Mouse (Mus musculus) small intestine, adult 2 months (tissue): Measurements from ENCODE around the gene Chst8. TPM values are rescaled to one million over a fixed set of nuclear protein-coding genes. Genes with fewer than 3 reads are reported as not detected.

Experiments
- H3K27ac ChIP-seq: fragments of 200-500 bp; 2 replicates; pipeline ENCODE4 v1.5.1; 2012; ENCODE audit warnings: low read depth, low read length, control low read depth, inconsistent platforms; ENCODE audit not compliant: insufficient read depth
- H3K27me3 ChIP-seq: fragments of 200-500 bp; 2 replicates; pipeline ENCODE4 v1.6.1; 2012; ENCODE audit warnings: mild to moderate bottlenecking, moderate library complexity, low read length, inconsistent platforms; ENCODE audit not compliant: control insufficient read depth, insufficient read depth
- H3K36me3 ChIP-seq: fragments of 200-500 bp; 2 replicates; pipeline ENCODE4 v1.6.1; 2012; ENCODE audit warnings: mild to moderate bottlenecking, low read length, control low read depth, inconsistent platforms; ENCODE audit not compliant: control insufficient read depth, insufficient read depth
- H3K4me1 ChIP-seq: fragments of 200-500 bp; 2 replicates; pipeline ENCODE4 v1.6.1; 2012; ENCODE audit warnings: low read length, inconsistent platforms, mixed read lengths; ENCODE audit not compliant: control insufficient read depth, insufficient read depth, insufficient read length
- H3K4me3 ChIP-seq: fragments of 200-500 bp; 2 replicates; pipeline ENCODE4 v1.5.1; 2012; ENCODE audit warnings: low read depth, mild to moderate bottlenecking, control low read depth, inconsistent platforms, low read length, moderate library complexity
- CTCF ChIP-seq: fragments of 200-500 bp; IDR thresholded peaks from 2 replicates; pipeline ENCODE4 v1.5.1; 2012; ENCODE audit warnings: low read depth, mild to moderate bottlenecking, control low read depth, inconsistent platforms, low read length, moderate library complexity, mixed read lengths; ENCODE audit not compliant: insufficient replicate concordance, insufficient read length; ENCODE audit errors: extremely low read depth
- POLR2A ChIP-seq: fragments of 200-500 bp; IDR thresholded peaks from 2 replicates; pipeline ENCODE4 v1.6.1; 2012; ENCODE audit warnings: low read depth, mild to moderate bottlenecking, control low read depth, inconsistent platforms, low read length, moderate library complexity
- WGBS: fragments of 180-500 bp; shearing (Covaris S2); methylation state at CpG from one replicate; pipeline ENCODE4 v1.1.7; 2018; 5-methylcytosine and 5-hydroxymethylcytosine counted together
- polyA plus RNA-seq: library from polyadenylated mRNA; depleted of rRNA; stranded (reverse); fragments of >200 nt; gene quantifications from 2 replicates; pipeline ENCODE4 v1.2.3, GENCODE M21; 2012

Chst8 gene
- polyA plus RNA-seq, 1 experiment: 3.2 TPM

GRCm38 (mm10) chr7:34784469-34784868, 28.0 kb downstream of the Chst8 start:
- H3K27ac ChIP-seq: no peak overlapping the region
- no peaks in the 10 kb centered on the region for H3K36me3 ChIP-seq
- WGBS: 53% methylated on average over 9 of the region's 9 CpGs
- no peak overlapping the region for H3K4me3 ChIP-seq
- TF ChIP-seq POLR2A: no peak
- TF ChIP-seq CTCF: no peak
- H3K4me1 ChIP-seq: no peaks in the 10 kb centered on the region
- no peaks in the 10 kb centered on the region for H3K27me3 ChIP-seq

- H3K27me3 ChIP-seq: no peaks in the 10 kb centered on the region
- H3K27ac ChIP-seq: no peak overlapping the region
- H3K4me3 ChIP-seq: no peak overlapping the region
- H3K4me1 ChIP-seq: no peaks in the 10 kb centered on the region
- no peaks in the 10 kb centered on the region for H3K36me3 ChIP-seq
- peak; percentile 14; the same call in 1 of the 2 replicates for TF ChIP-seq CTCF
- TF ChIP-seq POLR2A: no peak
These were observed 30.5 kb downstream of the Chst8 start for GRCm38 (mm10) chr7:34781988-34782387.

- no peaks in the 10 kb centered on the region for H3K27me3 ChIP-seq
- TF ChIP-seq POLR2A: no peak
- TF ChIP-seq CTCF: peak; percentile 19; the same call in 1 of the 2 replicates
- H3K4me3 ChIP-seq: no peak overlapping the region
- H3K27ac ChIP-seq: no peak overlapping the region
- H3K4me1 ChIP-seq: no peaks in the 10 kb centered on the region
- no peaks in the 10 kb centered on the region for H3K36me3 ChIP-seq
- WGBS: 97% methylated on average over 2 of the region's 2 CpGs
These were observed 31.3 kb downstream of the Chst8 start for GRCm38 (mm10) chr7:34781217-34781616.

- Histone ChIP-seq H3K27me3 (no peaks in the 10 kb centered on the region), H3K4me1 (no peaks in the 10 kb centered on the region), H3K4me3 (no peak overlapping the region), H3K36me3 (no peaks in the 10 kb centered on the region), H3K27ac (no peak overlapping the region)
- WGBS: 64% methylated on average over 9 of the region's 9 CpGs
- TF ChIP-seq POLR2A (no peak), CTCF (no peak)
These were observed 34.1 kb downstream of the Chst8 start for GRCm38 (mm10) chr7:34778426-34778825.

GRCm38 (mm10) chr7:34775659-34776058, 36.9 kb downstream of the Chst8 start:
- Histone ChIP-seq H3K36me3 (no peaks in the 10 kb centered on the region), H3K27me3 (no peaks in the 10 kb centered on the region), H3K4me3 (no peak overlapping the region), H3K27ac (no peak overlapping the region), H3K4me1 (no peaks in the 10 kb centered on the region)
- TF ChIP-seq CTCF: no peak
- TF ChIP-seq POLR2A: no peak
- 86% methylated on average over 12 of the region's 12 CpGs for WGBS

GRCm38 (mm10) chr7:34774947-34775346, 37.6 kb downstream of the Chst8 start:
- Histone ChIP-seq H3K36me3 (no peaks in the 10 kb centered on the region), H3K27me3 (no peaks in the 10 kb centered on the region), H3K27ac (no peak overlapping the region), H3K4me1 (no peaks in the 10 kb centered on the region), H3K4me3 (no peak overlapping the region)
- WGBS: 63% methylated on average over 4 of the region's 4 CpGs
- TF ChIP-seq CTCF (no peak), POLR2A (no peak)

GRCm38 (mm10) chr7:34774020-34774419, 38.5 kb downstream of the Chst8 start:
- no peak for TF ChIP-seq POLR2A
- TF ChIP-seq CTCF: no peak
- H3K4me3 ChIP-seq: no peak overlapping the region
- 45% methylated on average over 13 of the region's 13 CpGs for WGBS

GRCm38 (mm10) chr7:34773309-34773708, 39.2 kb downstream of the Chst8 start:
- TF ChIP-seq POLR2A (no peak), CTCF (no peak)
- 77% methylated on average over 5 of the region's 5 CpGs for WGBS

More at GRCm38 (mm10) chr7:34774020-34774419, 38.5 kb downstream of the Chst8 start:
- H3K27ac ChIP-seq: no peak overlapping the region
- no peaks in the 10 kb centered on the region for H3K36me3 ChIP-seq
- H3K27me3 ChIP-seq: no peaks in the 10 kb centered on the region
- H3K4me1 ChIP-seq: no peaks in the 10 kb centered on the region

More at GRCm38 (mm10) chr7:34773309-34773708, 39.2 kb downstream of the Chst8 start:
- Histone ChIP-seq H3K4me1 (no peaks in the 10 kb centered on the region), H3K36me3 (no peaks in the 10 kb centered on the region), H3K27ac (no peak overlapping the region), H3K4me3 (no peak overlapping the region), H3K27me3 (no peaks in the 10 kb centered on the region)
